Mouse (Mus musculus) brain, embryonic 14.5 days (tissue): Measurements from ENCODE around the gene Gm29609.

ENCODE experiments used
- CTCF ChIP-seq: fragments of 200-500 bp; IDR thresholded peaks from 2 replicates; pipeline ENCODE4 v1.5.1; 2012; ENCODE audit warnings: inconsistent platforms, mild to moderate bottlenecking, moderate library complexity, borderline replicate concordance; ENCODE audit not compliant: insufficient read depth, insufficient read length; ENCODE audit errors: extremely low read depth
- POLR2A ChIP-seq: fragments of 200-500 bp; IDR thresholded peaks from 2 replicates; pipeline ENCODE4 v1.6.1; 2012; ENCODE audit warnings: mild to moderate bottlenecking, inconsistent platforms, borderline replicate concordance; ENCODE audit not compliant: poor library complexity, insufficient read depth, insufficient read length, severe bottlenecking; ENCODE audit errors: extremely low read depth

- TF ChIP-seq POLR2A (0 out of 2 replicates have a peak, but pooled peaks have one; percentile 9), CTCF (peak; percentile 38; the same call in 1 of the 2 replicates)
Measured at GRCm38 (mm10) chr5:31192939-31193630, 13.4 kb upstream of the Gm29609 start, which contains the start of the genes Snx17 and Eif2b4.
